Mouse (Mus musculus) stomach, postnatal 0 days (tissue): ENCODE data around the gene Acat1.

Source experiments
- CTCF ChIP-seq: IDR thresholded peaks from 2 replicates; pipeline ENCODE4 v1.5.1; 2016; ENCODE audit warnings: antibody characterized with exemption, low read depth, mild to moderate bottlenecking, moderate library complexity
- EP300 ChIP-seq: optimal IDR thresholded peaks from 2 replicates; pipeline ENCODE3; 2016; ENCODE audit warnings: antibody characterized with exemption

DNA sequence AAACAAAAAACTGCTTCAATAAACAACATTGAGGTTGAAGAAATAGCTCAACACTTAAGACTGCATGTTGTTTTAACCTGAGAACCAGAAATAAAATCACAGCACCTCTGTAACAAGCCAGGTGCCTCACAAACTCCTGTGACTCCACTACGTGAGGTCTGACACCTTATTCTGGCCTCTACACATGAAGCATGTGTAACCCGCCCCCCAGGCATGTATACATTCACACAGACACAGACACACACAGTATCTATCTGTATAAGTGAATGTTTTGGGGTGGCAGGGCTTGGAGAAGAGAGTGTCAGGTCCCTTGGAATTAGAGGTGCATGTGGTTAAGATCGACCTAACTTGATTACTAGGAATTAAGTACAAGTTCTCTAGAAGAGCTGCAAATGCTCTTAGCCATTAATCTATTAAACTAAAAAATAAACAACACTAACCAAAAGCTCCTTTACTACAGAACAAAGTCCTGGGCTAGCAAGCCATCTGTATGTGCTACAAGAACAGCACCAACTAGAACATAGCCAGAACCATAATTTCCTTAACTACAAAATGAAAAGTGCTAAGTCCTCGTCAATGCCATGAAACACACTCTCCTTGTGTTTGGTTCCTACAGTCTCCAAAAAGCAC is 13.1 kb downstream of the Acat1 start:
- no peak for TF ChIP-seq EP300
- no peak for TF ChIP-seq CTCF
